Mouse (Mus musculus): ENCODE data around the gene Myo1g.

GRCm38 (mm10) chr11:6561474-6561873 lies 40.7 kb upstream of the Myo1g start:
- TF ChIP-seq POLR2A (IDR thresholded peaks at IDR 0.05; ENCODE audit: low read depth, low read length) (no peak), CTCF (conservative IDR thresholded peaks at IDR 0.05; ENCODE audit: insufficient read depth, insufficient read length, low read depth, low read length) (no peak)
